Mouse (Mus musculus) embryonic facial prominence, embryonic 11.5 days (tissue): Measurements from ENCODE around the gene Ect2. TPM values are rescaled to one million over a fixed set of nuclear protein-coding genes. Genes with fewer than 3 reads are reported as not detected.

Experiments
- ATAC-seq: fragments of 200-750 bp; cut with Nextera tagmentation; replicated peaks from 2 replicates; pipeline ENCODE4 v1.8.0; 2017; ENCODE audit warnings: low read depth; ENCODE audit not compliant: insufficient number of reproducible peaks, low FRiP score, low TSS enrichment
- DNase-seq: peaks from one replicate; pipeline ENCODE4 v3.0.0-alpha.2; 2015; ENCODE audit warnings: low spot score
- H3K27ac ChIP-seq: fragments of 300-500 bp; sonication (generic); replicated peaks from 2 replicates; pipeline ENCODE4 v1.5.1; 2014; ENCODE audit warnings: mild to moderate bottlenecking, low read depth, low read length, control low read depth
- H3K27me3 ChIP-seq: fragments of 300-500 bp; sonication (generic); 2 replicates; pipeline ENCODE4 v1.6.1; 2014; ENCODE audit warnings: mild to moderate bottlenecking, low read length, moderate library complexity, mixed read lengths; ENCODE audit not compliant: control insufficient read depth, insufficient read depth
- H3K36me3 ChIP-seq: fragments of 300-500 bp; sonication (generic); replicated peaks from 2 replicates; pipeline ENCODE4 v1.6.1; 2014; ENCODE audit warnings: low read depth, mild to moderate bottlenecking, low read length, moderate library complexity, mixed read lengths; ENCODE audit not compliant: control insufficient read depth, insufficient read depth
- H3K4me1 ChIP-seq: fragments of 300-500 bp; sonication (generic); 2 replicates; pipeline ENCODE4 v1.6.1; 2014; ENCODE audit warnings: low read length, mixed read lengths; ENCODE audit not compliant: control insufficient read depth, insufficient read depth
- H3K4me2 ChIP-seq: fragments of 300-500 bp; sonication (generic); 2 replicates; pipeline ENCODE4 v1.6.1; 2014; ENCODE audit warnings: low read depth, mild to moderate bottlenecking, control low read depth, low read length, moderate library complexity
- H3K4me3 ChIP-seq: fragments of 300-500 bp; sonication (generic); 2 replicates; pipeline ENCODE4 v1.5.1; 2014; ENCODE audit warnings: low read depth, low read length, control low read depth
- H3K9ac ChIP-seq: fragments of 300-500 bp; sonication (generic); replicated peaks from 2 replicates; pipeline ENCODE4 v1.6.1; 2014; ENCODE audit warnings: mild to moderate bottlenecking, control low read depth, low read length
- H3K9me3 ChIP-seq: fragments of 300-500 bp; sonication (generic); replicated peaks from 2 replicates; pipeline ENCODE4 v1.6.1; 2016; ENCODE audit warnings: mild to moderate bottlenecking, low read length, inconsistent platforms, mixed read lengths; ENCODE audit not compliant: control insufficient read depth
- WGBS: fragments of 180-500 bp; shearing (Covaris S2); extraction: QIAGEN DNeasy Blood & Tissue Kit; methylation state at CpG from one replicate; pipeline ENCODE4 v1.1.7; 2014; 5-methylcytosine and 5-hydroxymethylcytosine counted together
- polyA plus RNA-seq: library from polyadenylated mRNA; unstranded; fragments of >200 nt; fragmentation: Nextera tagmentation; extraction: Ambion mirVana; gene quantifications from 2 replicates; pipeline ENCODE4 v1.2.1, GENCODE M21; 2014

Ect2 gene
- polyA plus RNA-seq, 1 experiment from 2014 or later = 93.7 TPM

DNA sequence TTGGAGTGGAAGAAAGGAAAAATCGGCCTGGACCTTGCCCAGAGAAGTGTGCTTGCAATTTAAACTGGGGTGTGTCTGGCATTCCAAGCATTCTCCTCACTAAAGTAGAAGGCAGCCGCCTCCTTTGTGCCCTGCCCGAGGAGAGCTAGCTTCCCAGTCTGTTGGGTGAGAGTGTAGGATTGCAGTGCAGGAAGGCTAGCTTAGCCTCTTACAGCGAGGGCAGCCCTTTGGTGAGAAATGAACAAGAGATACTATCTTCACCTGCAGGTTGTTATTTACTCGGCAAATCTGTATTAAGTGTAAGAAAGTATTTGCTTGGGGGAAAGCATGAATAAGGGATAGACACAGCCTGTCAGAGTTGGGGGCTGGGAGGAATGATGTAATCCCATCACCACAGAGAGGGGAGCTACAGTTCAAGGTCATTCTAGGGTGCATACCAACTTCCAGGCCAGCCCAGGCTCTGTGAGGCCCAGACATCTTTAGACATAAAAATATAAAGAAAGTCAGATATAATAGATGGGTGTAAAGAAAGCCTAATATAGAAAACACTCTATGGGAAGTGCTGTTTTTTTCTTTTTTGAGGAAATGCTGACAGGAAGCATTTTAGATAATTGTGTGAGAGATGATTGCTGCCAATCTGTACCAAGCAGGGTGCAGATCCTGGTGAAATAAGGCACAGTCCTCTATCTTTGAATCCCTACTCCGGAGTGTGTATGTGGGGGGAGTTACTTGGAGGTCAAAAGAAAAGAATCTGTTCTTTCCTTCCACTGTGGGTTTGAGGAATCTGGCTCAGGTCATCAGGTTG lies 1.6 kb upstream of the Ect2 start:
- Histone ChIP-seq H3K27me3 (no peaks in the 10 kb centered on the region), H3K4me3 (no peak overlapping the region), H3K9me3 (no peaks in the 10 kb centered on the region), H3K27ac (0 out of 2 replicates have a peak overlapping the region, but pooled peaks have one; percentile 11), H3K4me2 (no peak overlapping the region), H3K36me3 (no peaks in the 10 kb centered on the region), H3K9ac (no peak overlapping the region; the same call in 1 of the 2 replicates), H3K4me1 (no peaks in the 10 kb centered on the region)
- DNase-seq (peak; percentile 73), ATAC-seq (no peak)
- 22% methylated on average over 6 of the region's 6 CpGs for WGBS

GRCm38 (mm10) chr3:27154280-27154679 lies 602 bp upstream of the Ect2 start:
- no peaks in the 10 kb centered on the region for H3K36me3 ChIP-seq
- H3K9ac ChIP-seq = peak overlapping the region; percentile 5; the same call in 1 of the 2 replicates
- H3K27me3 ChIP-seq = no peaks in the 10 kb centered on the region
- peak overlapping the region; percentile 70 for H3K4me3 ChIP-seq
- DNase-seq (no peak), ATAC-seq (no peak)
- 63% methylated on average over 2 of the region's 2 CpGs for WGBS
- H3K4me1 ChIP-seq = no peaks in the 10 kb centered on the region
- peak overlapping the region; percentile 28; the same call in 1 of the 2 replicates for H3K4me2 ChIP-seq
- H3K27ac ChIP-seq = no peak overlapping the region
- H3K9me3 ChIP-seq = no peaks in the 10 kb centered on the region

- under 1% methylated on average over 31 of the region's 31 CpGs for WGBS
- DNase-seq (peak; percentile 51), ATAC-seq (peak; percentile 70; the same call in 1 of the 2 replicates)
- H3K9ac ChIP-seq = peak overlapping the region; percentile 86
- H3K4me1 ChIP-seq = no peaks in the 10 kb centered on the region
- H3K36me3 ChIP-seq = no peaks in the 10 kb centered on the region
- H3K4me3 ChIP-seq = peak overlapping the region; percentile 70
- no peaks in the 10 kb centered on the region for H3K9me3 ChIP-seq
- H3K4me2 ChIP-seq = peak overlapping the region; percentile 27
- no peaks in the 10 kb centered on the region for H3K27me3 ChIP-seq
- peak overlapping the region; percentile 81 for H3K27ac ChIP-seq
Observed at GRCm38 (mm10) chr3:27153191-27153671, 447 bp downstream of the Ect2 start.

GRCm38 (mm10) chr3:27145733-27146132 lies 7.9 kb downstream of the Ect2 start:
- H3K9me3 ChIP-seq = no peaks in the 10 kb centered on the region
- H3K27me3 ChIP-seq = no peaks in the 10 kb centered on the region
- H3K36me3 ChIP-seq = peaks cover 4% of the 10 kb centered on the region; the same call in 1 of the 2 replicates
- no peak overlapping the region for H3K4me3 ChIP-seq
- H3K9ac ChIP-seq = no peak overlapping the region
- no peak for ATAC-seq
- no peak for DNase-seq
- H3K4me2 ChIP-seq = no peak overlapping the region
- WGBS = 90% methylated on average over 7 of the region's 7 CpGs
- H3K27ac ChIP-seq = no peak overlapping the region
- H3K4me1 ChIP-seq = no peaks in the 10 kb centered on the region

DNA sequence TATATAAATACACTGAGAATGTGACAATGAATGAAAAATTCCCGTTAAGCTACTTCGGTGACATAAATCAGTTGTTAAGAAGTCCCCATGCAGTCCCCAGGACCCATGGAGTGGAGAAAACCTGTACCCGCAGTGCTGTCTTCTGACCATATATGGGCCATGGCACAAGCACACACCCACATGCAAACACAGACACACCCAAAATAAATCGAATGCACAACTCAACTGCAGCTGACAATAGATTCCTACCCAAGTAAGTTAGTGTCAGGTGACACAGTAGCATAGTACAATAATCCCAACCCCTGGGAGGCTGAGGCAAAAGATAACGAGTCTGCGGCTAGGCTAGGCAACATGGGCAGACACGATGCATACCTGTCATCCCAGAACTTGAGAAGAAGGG lies 10.1 kb downstream of the Ect2 start:
- ATAC-seq (no peak), DNase-seq (no peak)
- 94% methylated on average over 7 of the region's 7 CpGs for WGBS
- no peak overlapping the region for H3K4me2 ChIP-seq
- no peak overlapping the region for H3K27ac ChIP-seq
- H3K9ac ChIP-seq = no peak overlapping the region
- H3K27me3 ChIP-seq = no peaks in the 10 kb centered on the region
- H3K36me3 ChIP-seq = peaks cover 4% of the 10 kb centered on the region; the same call in 1 of the 2 replicates
- no peaks in the 10 kb centered on the region for H3K9me3 ChIP-seq
- no peak overlapping the region for H3K4me3 ChIP-seq
- H3K4me1 ChIP-seq = no peaks in the 10 kb centered on the region

DNA sequence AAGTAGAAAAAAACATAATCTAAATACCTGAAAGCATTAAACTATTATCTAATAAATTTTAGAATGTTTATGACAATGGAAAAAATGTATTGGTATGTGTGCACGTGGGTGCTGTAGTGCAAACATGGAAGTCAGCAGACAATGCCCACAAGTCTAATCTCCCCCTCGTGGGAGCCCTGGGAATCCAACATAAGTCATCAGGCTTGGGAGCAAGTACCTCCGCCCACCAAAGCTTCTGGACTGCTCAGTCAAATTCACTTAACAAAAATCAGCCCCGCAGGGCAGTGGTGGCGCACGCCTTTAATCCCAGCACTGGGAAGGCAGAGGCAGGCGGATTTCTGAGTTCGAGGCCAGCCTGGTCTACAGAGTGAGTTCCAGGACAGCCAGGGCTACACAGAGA lies 13.6 kb downstream of the Ect2 start:
- H3K4me3 ChIP-seq = no peak overlapping the region
- H3K27me3 ChIP-seq = no peaks in the 10 kb centered on the region
- DNase-seq (no peak), ATAC-seq (no peak)
- H3K27ac ChIP-seq = no peak overlapping the region
- no peak overlapping the region for H3K9ac ChIP-seq
- WGBS = 91% methylated on average over 8 of the region's 8 CpGs
- no peaks in the 10 kb centered on the region for H3K9me3 ChIP-seq
- H3K36me3 ChIP-seq = peaks cover 9% of the 10 kb centered on the region
- H3K4me2 ChIP-seq = no peak overlapping the region
- no peaks in the 10 kb centered on the region for H3K4me1 ChIP-seq

DNA sequence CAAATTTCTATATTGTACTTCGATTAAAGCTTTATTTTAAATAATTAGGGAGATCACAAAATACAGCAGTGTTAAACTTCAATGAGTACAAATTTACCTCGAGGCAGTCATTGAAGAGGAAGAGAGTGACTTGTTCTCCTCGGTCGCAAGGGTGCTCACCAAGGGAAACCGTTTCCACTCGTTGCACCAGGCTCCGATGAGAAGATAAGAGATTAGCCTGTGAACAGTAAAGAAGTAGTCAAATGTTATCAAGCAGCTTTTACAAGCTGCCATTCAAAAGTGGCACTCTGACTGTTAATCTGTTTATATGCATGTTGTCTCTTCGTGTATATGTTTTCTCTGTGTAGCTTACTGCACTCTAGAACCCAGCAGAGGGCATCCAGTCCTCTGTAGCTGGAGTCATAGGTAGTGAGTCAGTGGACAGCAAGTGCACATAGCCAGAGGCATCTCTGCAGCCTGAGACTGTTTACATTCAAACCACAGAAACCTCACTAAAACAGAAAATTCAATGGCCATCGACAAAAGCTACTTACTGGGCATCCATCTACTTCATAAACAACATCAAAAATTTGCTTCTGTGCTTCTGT lies 31.7 kb downstream of the Ect2 start:
- Histone ChIP-seq H3K27me3 (no peaks in the 10 kb centered on the region), H3K27ac (no peak overlapping the region), H3K4me2 (no peak overlapping the region), H3K9me3 (no peaks in the 10 kb centered on the region), H3K4me3 (no peak overlapping the region), H3K36me3 (peaks cover 6% of the 10 kb centered on the region), H3K4me1 (no peaks in the 10 kb centered on the region), H3K9ac (no peak overlapping the region)
- ATAC-seq (no peak), DNase-seq (no peak)
- WGBS = 94% methylated on average over 9 of the region's 9 CpGs

- Histone ChIP-seq H3K9me3 (no peaks in the 10 kb centered on the region), H3K36me3 (peaks cover 7% of the 10 kb centered on the region), H3K4me1 (no peaks in the 10 kb centered on the region), H3K9ac (no peak overlapping the region), H3K27ac (no peak overlapping the region), H3K4me2 (no peak overlapping the region), H3K4me3 (no peak overlapping the region), H3K27me3 (no peaks in the 10 kb centered on the region)
- no peak for ATAC-seq
- DNase-seq = no peak
- 92% methylated on average over 6 of the region's 6 CpGs for WGBS
Observed at GRCm38 (mm10) chr3:27120932-27121331, 32.7 kb downstream of the Ect2 start.
